9 mouse cellular contexts compared by ENCODE assay signal in the genomic region with DNA sequence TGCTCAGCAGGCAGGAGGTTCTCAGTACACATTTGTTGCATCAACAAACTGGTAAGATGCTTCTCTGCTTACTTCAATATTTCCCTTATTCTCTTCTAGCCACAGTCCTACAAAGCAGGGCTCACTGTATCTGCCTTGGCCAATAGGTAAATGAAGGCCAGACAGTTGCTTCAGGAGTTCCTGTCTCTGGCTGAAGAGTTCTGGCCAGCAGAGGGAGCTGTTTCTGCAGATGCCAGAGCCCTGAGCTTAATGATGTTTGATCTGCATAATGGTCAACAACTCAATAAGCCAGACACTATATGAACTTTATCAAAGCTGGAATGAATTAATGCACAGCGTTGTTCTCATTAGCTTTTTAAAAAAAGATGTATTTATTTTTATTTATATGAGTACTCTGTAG. TPM values are rescaled to one million over a fixed set of nuclear protein-coding genes. Genes with fewer than 3 reads are reported as not detected.
DNase-seq lines count a peak whose midpoint lies in the region; ATAC-seq and TF ChIP-seq lines count a peak whose summit lies in the region.
"Had no signal": no experiment of that assay in that cellular context is flagged by ENCODE, and none has a peak within 500 bp of the region (broad histone marks: within the 10 kb centered on the region; RNA-seq: fewer than 3 reads in every experiment).

No protein-coding gene starts in this region.

- H3K4me2 ChIP-seq in heart, embryonic 12.5 days: no peak overlapping the region
- no peak overlapping the region for H3K4me2 ChIP-seq in midbrain, postnatal 0 days (ENCODE audit: low read depth, low read length, poor library complexity, severe bottlenecking)

- H3K27me3 ChIP-seq in heart, adult 2 months (ENCODE audit: control insufficient read depth, insufficient read depth, low read length): no peaks in the 10 kb centered on the region
- no peaks in the 10 kb centered on the region for H3K27me3 ChIP-seq in heart, embryonic 12.5 days (replicated peaks)
- no peaks in the 10 kb centered on the region for H3K27me3 ChIP-seq in MEL (ENCODE audit: control insufficient read depth in 1 of 2, insufficient read depth in 2 of 2, low read length in 2 of 2)
- H3K27me3 ChIP-seq in cerebellum, adult 2 months (ENCODE audit: control insufficient read depth, insufficient read depth, low read length): no peaks in the 10 kb centered on the region
- no peaks in the 10 kb centered on the region for H3K27me3 ChIP-seq in midbrain, postnatal 0 days (ENCODE audit: insufficient read depth, low read length)
- no peaks in the 10 kb centered on the region for H3K27me3 ChIP-seq in splenic B cell, adult 2 months (ENCODE audit: control insufficient read depth, insufficient read depth, low read length, poor library complexity, severe bottlenecking)

- intact Hi-C loops in heart, adult 2 months (cut with DNase I): loop anchor here (1.0 kb wide), 2 partner anchors 19 to 65 kb away; no protein-coding TSS in a partner anchor

- TF ChIP-seq POLR2A in heart, adult 2 months (IDR thresholded peaks at IDR 0.05; ENCODE audit: insufficient read depth, low read depth, low read length): no peak
- no peak for TF ChIP-seq POLR2A in MEL (IDR thresholded peaks at IDR 0.05; ENCODE audit: control insufficient read depth in 1 of 2, insufficient read depth in 1 of 2, low read depth in 1 of 2, low read length in 2 of 2, poor library complexity in 1 of 2)
- no peak for TF ChIP-seq POLR2A in cerebellum, adult 2 months (IDR thresholded peaks at IDR 0.05; ENCODE audit: borderline replicate concordance, insufficient read depth, low read length)

- DNase-seq in heart, adult 2 months: peak; percentile 82 to 85
- peak; percentile 32 for DNase-seq in MEL (ENCODE audit: low read depth, low spot score)
- DNase-seq in cerebellum, adult 2 months: peak; percentile 60 to 63
- peak; percentile 87 for DNase-seq in heart, adult 8-10 months (ENCODE audit: low spot score)
- DNase-seq in layer of hippocampus, postnatal 36 days: peak; percentile 29 to 62
- DNase-seq in midbrain, postnatal 0 days (ENCODE audit: low spot score): peak; percentile 72
- DNase-seq in splenic B cell, adult 2 months (ENCODE audit: low read depth, low spot score): peak; percentile 84

- no peak overlapping the region for H3K9ac ChIP-seq in heart, adult 2 months (ENCODE audit: low read depth, low read length)
- no peak overlapping the region for H3K9ac ChIP-seq in heart, embryonic 12.5 days
- H3K9ac ChIP-seq in MEL (ENCODE audit: control insufficient read depth, low read depth, low read length, poor library complexity, severe bottlenecking): no peak overlapping the region
- H3K9ac ChIP-seq in midbrain, postnatal 0 days (replicated peaks; ENCODE audit: low read length, poor library complexity, severe bottlenecking): no peak overlapping the region

- H3K36me3 ChIP-seq in heart, adult 2 months (ENCODE audit: control insufficient read depth, insufficient read depth, low read length): peaks cover 12% of the 10 kb centered on the region
- peaks cover under 1% of the 10 kb centered on the region for H3K36me3 ChIP-seq in heart, embryonic 12.5 days
- no peaks in the 10 kb centered on the region for H3K36me3 ChIP-seq in MEL (ENCODE audit: control insufficient read depth in 1 of 2, insufficient read depth in 2 of 2, low read length in 2 of 2)
- H3K36me3 ChIP-seq in midbrain, postnatal 0 days (ENCODE audit: insufficient read depth, low read length): no peaks in the 10 kb centered on the region
- H3K36me3 ChIP-seq in splenic B cell, adult 2 months (ENCODE audit: control insufficient read depth, insufficient read depth, low read length, poor library complexity, severe bottlenecking): no peaks in the 10 kb centered on the region

- no peaks in the 10 kb centered on the region for H3K9me3 ChIP-seq in heart, embryonic 12.5 days (replicated peaks)
- H3K9me3 ChIP-seq in MEL (replicated peaks; ENCODE audit: insufficient read depth, low read length): no peaks in the 10 kb centered on the region
- no peaks in the 10 kb centered on the region for H3K9me3 ChIP-seq in midbrain, postnatal 0 days (ENCODE audit: low read length)

- peak; percentile 94 for TF ChIP-seq CTCF in heart, adult 2 months (IDR thresholded peaks at IDR 0.05)
- peak; percentile 41 to 60 (median 52) for TF ChIP-seq CTCF in MEL (IDR thresholded peaks at IDR 0.05 in 2 of 3, conservative IDR thresholded peaks at IDR 0.05 in 1 of 3; ENCODE audit: control insufficient read depth in 1 of 3, insufficient read depth in 1 of 3, low read depth in 2 of 3, low read length in 3 of 3, poor library complexity in 1 of 3, severe bottlenecking in 1 of 3)
- peak; percentile 59 for TF ChIP-seq CTCF in cerebellum, adult 2 months (IDR thresholded peaks at IDR 0.05; ENCODE audit: borderline replicate concordance, insufficient read depth, low read depth, low read length)
- TF ChIP-seq CTCF in midbrain, postnatal 0 days (IDR thresholded peaks at IDR 0.05): peak; percentile 78

- H3K4me1 ChIP-seq in heart, adult 2 months (ENCODE audit: control insufficient read depth, insufficient read depth, low read length): peaks cover 19% of the 10 kb centered on the region
- H3K4me1 ChIP-seq in heart, embryonic 12.5 days (replicated peaks): peaks cover 34% of the 10 kb centered on the region
- no peaks in the 10 kb centered on the region for H3K4me1 ChIP-seq in MEL (ENCODE audit: control insufficient read depth in 1 of 2, insufficient read depth in 2 of 2, low read length in 2 of 2)
- H3K4me1 ChIP-seq in cerebellum, adult 2 months (ENCODE audit: control insufficient read depth, insufficient read depth, low read length): no peaks in the 10 kb centered on the region
- H3K4me1 ChIP-seq in midbrain, postnatal 0 days (ENCODE audit: insufficient read depth, low read length): no peaks in the 10 kb centered on the region

- no peak overlapping the region for H3K4me3 ChIP-seq in heart, adult 2 months
- H3K4me3 ChIP-seq in heart, embryonic 12.5 days: no peak overlapping the region
- no peak overlapping the region for H3K4me3 ChIP-seq in MEL (ENCODE audit: control insufficient read depth in 1 of 2, insufficient read depth in 1 of 2, low read depth in 2 of 2, low read length in 2 of 2)
- H3K4me3 ChIP-seq in cerebellum, adult 2 months (replicated peaks; ENCODE audit: insufficient read depth, low read depth, low read length): no peak overlapping the region
- no peak overlapping the region for H3K4me3 ChIP-seq in midbrain, postnatal 0 days (ENCODE audit: low read depth, low read length)

- 24% methylated on average over 1 of the region's 1 CpGs for WGBS in heart, adult 2 months
- WGBS in heart, embryonic 12.5 days: 26% methylated on average over 1 of the region's 1 CpGs
- WGBS in cerebellum, adult 2 months: 60% methylated on average over 1 of the region's 1 CpGs
- 69% methylated on average over 1 of the region's 1 CpGs for WGBS in midbrain, postnatal 0 days

- H3K79me2 ChIP-seq in heart, adult 2 months (replicated peaks; ENCODE audit: control insufficient read depth, insufficient read depth, low read length): no peaks in the 10 kb centered on the region
- no peaks in the 10 kb centered on the region for H3K79me2 ChIP-seq in MEL (ENCODE audit: control insufficient read depth, insufficient read depth, low read length, poor library complexity)

- H3K27ac ChIP-seq in heart, adult 2 months: no peak overlapping the region
- H3K27ac ChIP-seq in heart, embryonic 12.5 days (ENCODE audit: poor library complexity, severe bottlenecking): no peak overlapping the region
- no peak overlapping the region for H3K27ac ChIP-seq in MEL (ENCODE audit: control insufficient read depth, low read depth, low read length)
- H3K27ac ChIP-seq in cerebellum, adult 2 months (ENCODE audit: insufficient read depth, low read length): no peak overlapping the region
- H3K27ac ChIP-seq in midbrain, postnatal 0 days (ENCODE audit: low read depth, low read length): no peak overlapping the region

- TF ChIP-seq EP300 in heart, adult 2 months (IDR thresholded peaks at IDR 0.05; ENCODE audit: insufficient read depth, low read depth, low read length): peak; percentile 81
- no peak for TF ChIP-seq EP300 in MEL (IDR thresholded peaks at IDR 0.05; ENCODE audit: low read depth in 1 of 2, low read length in 2 of 2)

- peak; percentile 32 for TF ChIP-seq RAD21 in MEL (IDR thresholded peaks at IDR 0.05; ENCODE audit: low read depth, low read length)

- ATAC-seq in heart, embryonic 12.5 days (ENCODE audit: insufficient number of reproducible peaks, low FRiP score): no peak
- no peak for ATAC-seq in midbrain, postnatal 0 days (ENCODE audit: low FRiP score)

RNA-seq across cellular contexts. Expression of gene Zfp422, which starts 3.3 kb away (rescaled TPM):
- 10 to 100 TPM; 14.8 to 19.2 TPM for total RNA-seq in heart, adult 2 months (2021)
- polyA plus RNA-seq in heart, adult 2 months (2012; rRNA removed): 13.1 and 27.8 TPM in 2 replicates
- 95.4 and 97.7 TPM in 2 replicates for polyA plus RNA-seq in heart, embryonic 12.5 days (2016; fragmentation: Nextera tagmentation; extraction: Ambion mirVana)
- total RNA-seq in MEL (2012; rRNA removed): not detected in 2 replicates
- under 1 TPM in 1 of 2 experiments, not detected in 1; 0.32 TPM for polyA plus RNA-seq in MEL (2012; ENCODE audit: insufficient read depth in 1 of 2, insufficient read length in 2 of 2, low read depth in 1 of 2, low replicate concordance in 2 of 2, missing spikeins in 1 of 2)
- polyA plus RNA-seq in cerebellum, adult 2 months (2012; rRNA removed): 32.4 and 34.2 TPM in 2 replicates
- 10 to 100 TPM; 13.6 to 15.5 (median 14.8) TPM for total RNA-seq in heart, adult 8-10 months (2022)
- 10 to 100 TPM; 22.0 to 23.0 TPM for total RNA-seq in layer of hippocampus, postnatal 36 days (2021)
- total RNA-seq in midbrain, postnatal 0 days (2014; rRNA removed): 62.8 and 64.5 TPM in 2 replicates
- 95.0 and 96.4 TPM in 2 replicates for polyA plus RNA-seq in midbrain, postnatal 0 days (2015; fragmentation: Nextera tagmentation; extraction: Ambion mirVana)

RNA-seq across cellular contexts. Expression of gene Depp1, which starts 18.3 kb away (rescaled TPM):
- total RNA-seq in heart, adult 2 months (2021): 10 to 100 TPM; 53.5 to 86.1 TPM
- 32.7 and 53.0 TPM in 2 replicates for polyA plus RNA-seq in heart, adult 2 months (2012; rRNA removed)
- polyA plus RNA-seq in heart, embryonic 12.5 days (2016; fragmentation: Nextera tagmentation; extraction: Ambion mirVana): 4.0 and 4.9 TPM in 2 replicates
- total RNA-seq in MEL (2012; rRNA removed): not detected in 2 replicates
- polyA plus RNA-seq in MEL (2012; ENCODE audit: insufficient read depth in 1 of 2, insufficient read length in 2 of 2, low read depth in 1 of 2, low replicate concordance in 2 of 2, missing spikeins in 1 of 2): not detected
- 0.84 and 1.00 TPM in 2 replicates for polyA plus RNA-seq in cerebellum, adult 2 months (2012; rRNA removed)
- total RNA-seq in heart, adult 8-10 months (2022): 10 to 100 TPM; 32.2 to 58.5 (median 41.2) TPM
- total RNA-seq in layer of hippocampus, postnatal 36 days (2021): 1 to 10 TPM; 2.4 to 2.5 TPM
- total RNA-seq in midbrain, postnatal 0 days (2014; rRNA removed): 1.4 and 5.0 TPM in 2 replicates
- 3.1 TPM in 2 replicates for polyA plus RNA-seq in midbrain, postnatal 0 days (2015; fragmentation: Nextera tagmentation; extraction: Ambion mirVana)

RNA-seq across cellular contexts. Expression of gene Rassf4, which starts 41.6 kb away (rescaled TPM):
- total RNA-seq in heart, adult 2 months (2021): 1 to 10 TPM; 5.8 TPM
- 6.4 and 8.9 TPM in 2 replicates for polyA plus RNA-seq in heart, adult 2 months (2012; rRNA removed)
- polyA plus RNA-seq in heart, embryonic 12.5 days (2016; fragmentation: Nextera tagmentation; extraction: Ambion mirVana): 5.6 and 6.5 TPM in 2 replicates
- 0.07 and 0.08 TPM in 2 replicates for total RNA-seq in MEL (2012; rRNA removed)
- under 1 TPM in 1 of 2 experiments, not detected in 1; 0.08 TPM for polyA plus RNA-seq in MEL (2012; ENCODE audit: insufficient read depth in 1 of 2, insufficient read length in 2 of 2, low read depth in 1 of 2, low replicate concordance in 2 of 2, missing spikeins in 1 of 2)
- 10.3 and 12.9 TPM in 2 replicates for polyA plus RNA-seq in cerebellum, adult 2 months (2012; rRNA removed)
- total RNA-seq in heart, adult 8-10 months (2022): 1 to 10 TPM; 3.7 to 7.0 (median 5.1) TPM
- total RNA-seq in layer of hippocampus, postnatal 36 days (2021): 1 to 10 TPM; 2.6 to 2.7 TPM
- 6.7 and 7.0 TPM in 2 replicates for total RNA-seq in midbrain, postnatal 0 days (2014; rRNA removed)
- polyA plus RNA-seq in midbrain, postnatal 0 days (2015; fragmentation: Nextera tagmentation; extraction: Ambion mirVana): 8.1 and 10.4 TPM in 2 replicates

RNA-seq across cellular contexts. Expression of gene Olfr215, which starts 48.1 kb away (rescaled TPM):
- not detected for total RNA-seq in heart, adult 2 months (2021)
- not detected in 2 replicates for polyA plus RNA-seq in heart, adult 2 months (2012; rRNA removed)
- polyA plus RNA-seq in heart, embryonic 12.5 days (2016; fragmentation: Nextera tagmentation; extraction: Ambion mirVana): not detected in 2 replicates
- total RNA-seq in MEL (2012; rRNA removed): not detected in 2 replicates
- under 1 TPM in 1 of 2 experiments, not detected in 1; 0.04 TPM for polyA plus RNA-seq in MEL (2012; ENCODE audit: insufficient read depth in 1 of 2, insufficient read length in 2 of 2, low read depth in 1 of 2, low replicate concordance in 2 of 2, missing spikeins in 1 of 2)
- not detected in 2 replicates for polyA plus RNA-seq in cerebellum, adult 2 months (2012; rRNA removed)
- not detected for total RNA-seq in heart, adult 8-10 months (2022)
- not detected for total RNA-seq in layer of hippocampus, postnatal 36 days (2021)
- 0.05 TPM in 1 of 2 replicates, not detected in the other for total RNA-seq in midbrain, postnatal 0 days (2014; rRNA removed)
- polyA plus RNA-seq in midbrain, postnatal 0 days (2015; fragmentation: Nextera tagmentation; extraction: Ambion mirVana): not detected in 2 replicates
- polyA plus RNA-seq: liver, embryonic 16.5 days had no signal

Comparison
In these comparisons a context has a peak if more than half of its experiments do, and no peak if none do; other contexts are left out.
1. DNase-seq: peak in every context shown above with its lines; median percentile 87 in heart, adult 8-10 months; 84 in splenic B cell, adult 2 months; 84 in heart, adult 2 months; 72 in midbrain, postnatal 0 days; 62 in cerebellum, adult 2 months; 46 in layer of hippocampus, postnatal 36 days; 32 in MEL.
2. RNA of gene Zfp422, which starts 3.3 kb away (total RNA-seq): 62.8 to 64.5 TPM in midbrain, postnatal 0 days, 22.0 to 23.0 TPM in layer of hippocampus, postnatal 36 days, 14.8 to 19.2 TPM in heart, adult 2 months and 13.6 to 15.5 TPM in heart, adult 8-10 months; not detected in MEL; every median in the first group is over 10 times any median in the second.
3. Peak in every context shown above with its lines, with median percentiles within 50 percentile points of each other: CTCF ChIP-seq.